Mouse (Mus musculus) spleen, adult 18-20 months (tissue): Measurements from ENCODE around the gene Galnt10.

ENCODE experiments used
- DNase-seq, 2 experiments: peaks; one replicate each; pipeline ENCODE4 v3.0.0; 2022; ENCODE audit warnings: mixed read lengths in 2 of 2

The Galnt10 gene

GRCm38 (mm10) chr11:57645018-57645559, at the start of gene Galnt10:
Gene Galnt10, plus strand, starts transcription at chr11:57645442.
- peak; percentile 74 to 88 for DNase-seq

GRCm38 (mm10) chr11:57595899-57596298, 49.3 kb upstream of the Galnt10 start:
- no peak for DNase-seq

GRCm38 (mm10) chr11:57598161-57598560, 47.1 kb upstream of the Galnt10 start:
- no peak for DNase-seq

GRCm38 (mm10) chr11:57599304-57599703, 45.9 kb upstream of the Galnt10 start:
- DNase-seq = no peak

- DNase-seq = no peak
These were observed 45.1 kb upstream of the Galnt10 start for GRCm38 (mm10) chr11:57600113-57600512.

- no peak for DNase-seq
These were observed 44.6 kb upstream of the Galnt10 start for GRCm38 (mm10) chr11:57600621-57601121.

- DNase-seq = no peak
These were observed 43.3 kb upstream of the Galnt10 start for GRCm38 (mm10) chr11:57601806-57602455.

- no peak for DNase-seq
These were observed 40.2 kb upstream of the Galnt10 start for GRCm38 (mm10) chr11:57605086-57605485.

- DNase-seq = no peak
These were observed 39.6 kb upstream of the Galnt10 start for GRCm38 (mm10) chr11:57605660-57606059.

- DNase-seq = no peak
These were observed 30.7 kb upstream of the Galnt10 start for GRCm38 (mm10) chr11:57614502-57614901.

GRCm38 (mm10) chr11:57615286-57615685, 30.0 kb upstream of the Galnt10 start:
- DNase-seq = no peak

- no peak for DNase-seq
These were observed 29.4 kb upstream of the Galnt10 start for GRCm38 (mm10) chr11:57615871-57616270.

- DNase-seq = peak; percentile 15 to 54
These were observed 27.5 kb upstream of the Galnt10 start for GRCm38 (mm10) chr11:57617526-57618264.

GRCm38 (mm10) chr11:57621472-57621871, 23.8 kb upstream of the Galnt10 start:
- DNase-seq = no peak

GRCm38 (mm10) chr11:57621876-57622275, 23.4 kb upstream of the Galnt10 start:
- DNase-seq = no peak

GRCm38 (mm10) chr11:57624490-57624893, 20.8 kb upstream of the Galnt10 start:
- no peak for DNase-seq

- DNase-seq = no peak
These were observed 19.8 kb upstream of the Galnt10 start for GRCm38 (mm10) chr11:57625465-57625864.

GRCm38 (mm10) chr11:57627086-57627735, 18.0 kb upstream of the Galnt10 start:
- no peak for DNase-seq

GRCm38 (mm10) chr11:57631805-57632485, 13.3 kb upstream of the Galnt10 start:
- no peak for DNase-seq

- DNase-seq = no peak
These were observed 12.2 kb upstream of the Galnt10 start for GRCm38 (mm10) chr11:57633006-57633405.

GRCm38 (mm10) chr11:57633975-57634585, 11.2 kb upstream of the Galnt10 start:
- no peak for DNase-seq

- no peak for DNase-seq
These were observed 10.1 kb upstream of the Galnt10 start for GRCm38 (mm10) chr11:57635148-57635547.
